Mouse (Mus musculus) Patski (cell line): ENCODE results near the gene Kif14. TPM values are rescaled to one million over a fixed set of nuclear protein-coding genes. Genes with fewer than 3 reads are reported as not detected.
"Not testable (repeated sequence)": the region's sequence is repeated elsewhere in the genome, so short reads cannot be mapped to it uniquely, and the experiment has no call there.

Source experiments
- ATAC-seq: fragments of 100-300 bp; one replicate; pipeline ENCODE4 v1.8.0; 2021
- CTCF ChIA-PET: fragments of 350-600 bp; sonication (Branson Sonifier 250); formaldehyde crosslinking; loops from one replicate; lab custom pipeline; 2022; ENCODE audit warnings: inconsistent platforms; lab: Charles Lee
- POLR2A ChIA-PET: fragments of 350-600 bp; sonication (Branson Sonifier 250); formaldehyde crosslinking; loops from one replicate; lab custom pipeline; 2022; ENCODE audit warnings: antibody characterized with exemption, inconsistent platforms; lab: Charles Lee
- DNase-seq: peaks from one replicate; pipeline ENCODE4 v3.0.0-alpha.2; 2011; ENCODE audit warnings: low read depth, low spot score
- H3K27me3 ChIP-seq: fragments of 371-371 bp; one replicate; pipeline ENCODE4 v1.5.1; 2021
- CTCF ChIP-seq: fragments of 100-300 bp; IDR thresholded peaks from one replicate; pipeline ENCODE4 v1.5.1; 2021
- in situ Hi-C: fragments of 300-500 bp; cut with MboI; formaldehyde crosslinking; loops from 3 replicates; pipeline ENCODE4 v1.11.1; 2018; ENCODE audit warnings: low pct_unique_long_range_greater_than_20kb, mixed read lengths
- polyA plus RNA-seq: library from polyadenylated mRNA; unstranded; gene quantifications from one replicate; pipeline ENCODE4 v1.2.3, GENCODE M21; 2021

Kif14 gene
- polyA plus RNA-seq, 1 experiment from 2014 or later, result 5.6 TPM

- in situ Hi-C loops, result loop anchor here (5.0 to 25.0 kb wide), 4 partner anchors 181 to 1486 kb away; no protein-coding TSS in a partner anchor
- DNase-seq (no peak), ATAC-seq (no peak)
- no peaks in the 10 kb centered on the region for H3K27me3 ChIP-seq
- CTCF ChIA-PET, result interaction anchor here (0.9 to 2.0 kb wide), 11 partner anchors 8 to 675 kb away, joined by 3 to 6 read pairs (median 3); partner anchors contain the start of gene Zfp281
- POLR2A ChIA-PET, result interaction anchor here (0.5 kb wide), 1 partner anchor 216 kb away, joined by 3 read pairs; no protein-coding TSS in a partner anchor
- TF ChIP-seq CTCF, result peak; percentile 94
Observed at GRCm38 (mm10) chr1:136550851-136551540, 84.9 kb downstream of the Kif14 start.

DNA sequence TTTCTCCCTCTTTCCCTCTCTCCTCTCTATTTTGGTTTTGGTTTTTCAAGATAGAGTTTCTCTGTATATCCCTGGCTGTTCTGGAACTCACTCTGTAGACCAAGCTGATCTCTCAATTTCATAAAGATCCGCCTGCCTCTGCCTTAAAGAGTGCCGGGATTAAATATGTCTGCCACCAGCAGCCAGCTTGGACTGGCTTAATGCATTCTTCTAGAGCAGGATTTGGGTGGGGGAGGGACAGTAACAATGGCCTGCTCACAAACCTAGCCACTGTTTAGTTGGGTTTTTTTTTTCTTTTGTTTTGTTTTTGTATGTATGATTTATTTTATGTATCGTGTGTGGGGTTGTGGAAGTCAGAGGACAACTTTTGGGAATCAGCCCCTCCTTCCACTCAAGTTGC, 88.5 kb downstream of the Kif14 start:
- POLR2A ChIA-PET, result interaction anchor here (0.7 kb wide), 1 partner anchor 1141 kb away, joined by 4 read pairs; no protein-coding TSS in a partner anchor
- no peak for TF ChIP-seq CTCF
- ATAC-seq, result no peak
- no peak for DNase-seq
- in situ Hi-C loops, result loop anchor here (5.0 to 25.0 kb wide), 4 partner anchors 178 to 1483 kb away; no protein-coding TSS in a partner anchor
- CTCF ChIA-PET, result interaction anchor here (0.6 to 3.3 kb wide), 2 partner anchors 13 to 1530 kb away, joined by 3 to 13 read pairs; no protein-coding TSS in a partner anchor
- no peaks in the 10 kb centered on the region for H3K27me3 ChIP-seq

DNA sequence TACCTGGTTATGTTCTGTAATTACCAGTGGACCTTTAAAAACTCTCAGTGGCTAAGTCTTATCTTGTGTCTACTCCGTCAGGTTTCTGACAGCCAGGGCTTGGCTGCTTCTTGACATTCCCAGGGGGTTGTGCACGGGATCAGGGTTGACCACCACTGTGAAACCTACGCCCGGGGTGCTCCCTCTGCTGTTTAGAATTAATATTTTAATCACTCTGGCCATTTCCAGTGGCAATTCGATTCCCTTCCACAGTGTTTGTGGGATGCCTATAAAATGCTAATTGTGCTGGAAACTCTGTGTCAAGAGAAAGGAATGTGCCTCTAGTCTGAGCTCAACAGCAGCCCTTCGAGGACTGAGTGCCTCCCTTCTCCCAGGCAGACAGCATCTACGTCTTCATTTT, 89.7 kb downstream of the Kif14 start:
- peak; percentile 76 for TF ChIP-seq CTCF
- in situ Hi-C loops, result loop anchor here (25.0 kb wide), 1 partner anchor 1481 kb away; no protein-coding TSS in a partner anchor
- DNase-seq, result peak; percentile 73
- ATAC-seq, result peak; percentile 97
- no peaks in the 10 kb centered on the region for H3K27me3 ChIP-seq
- CTCF ChIA-PET, result interaction anchor here (0.7 to 1.7 kb wide), 7 partner anchors 10 to 202 kb away, joined by 3 to 6 read pairs (median 3); no protein-coding TSS in a partner anchor
- POLR2A ChIA-PET, result no interaction called here

GRCm38 (mm10) chr1:136556643-136557042, 90.5 kb downstream of the Kif14 start:
- H3K27me3 ChIP-seq, ATAC-seq, POLR2A ChIA-PET, DNase-seq: not testable (repeated sequence)
- in situ Hi-C loops, result loop anchor here (25.0 kb wide), 1 partner anchor 1481 kb away; no protein-coding TSS in a partner anchor
- TF ChIP-seq CTCF, result peak; percentile 58
- CTCF ChIA-PET, result interaction anchor here (0.7 to 1.7 kb wide), 7 partner anchors 9 to 202 kb away, joined by 3 to 6 read pairs (median 3); no protein-coding TSS in a partner anchor

- TF ChIP-seq CTCF, result no peak
- no peak for DNase-seq
- no peaks in the 10 kb centered on the region for H3K27me3 ChIP-seq
- CTCF ChIA-PET, result no interaction called here
- POLR2A ChIA-PET, result no interaction called here
- in situ Hi-C loops, result loop anchor here (25.0 kb wide), 1 partner anchor 1480 kb away; no protein-coding TSS in a partner anchor
- no peak for ATAC-seq
Observed at GRCm38 (mm10) chr1:136557436-136557835, 91.3 kb downstream of the Kif14 start.

DNA sequence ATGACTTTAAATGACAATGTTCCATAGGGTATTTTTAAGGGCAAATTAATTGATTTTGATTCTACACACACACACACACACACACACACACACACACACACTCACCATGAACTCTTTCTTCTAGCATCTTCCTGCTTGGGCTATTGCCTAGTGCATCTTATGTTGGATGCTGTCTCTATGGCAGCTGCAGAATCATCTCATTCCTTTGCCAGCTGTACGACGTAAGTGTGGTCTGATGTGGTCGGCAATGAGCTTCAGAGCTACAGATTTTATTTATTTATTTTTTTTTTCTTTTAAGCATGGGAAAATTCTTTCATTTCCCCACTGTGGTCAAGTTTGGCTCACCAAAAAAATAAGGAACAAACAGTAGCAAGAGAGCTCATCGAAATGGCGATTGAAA, 92.6 kb downstream of the Kif14 start:
- POLR2A ChIA-PET, result no interaction called here
- no peak for TF ChIP-seq CTCF
- ATAC-seq, result no peak
- H3K27me3 ChIP-seq, result no peaks in the 10 kb centered on the region
- DNase-seq, result no peak
- CTCF ChIA-PET, result interaction anchor here (1.0 to 1.5 kb wide), 3 partner anchors 8 to 178 kb away, joined by 3 to 4 read pairs (median 3); no protein-coding TSS in a partner anchor
- in situ Hi-C loops, result loop anchor here (25.0 kb wide), 1 partner anchor 1479 kb away; no protein-coding TSS in a partner anchor

DNA sequence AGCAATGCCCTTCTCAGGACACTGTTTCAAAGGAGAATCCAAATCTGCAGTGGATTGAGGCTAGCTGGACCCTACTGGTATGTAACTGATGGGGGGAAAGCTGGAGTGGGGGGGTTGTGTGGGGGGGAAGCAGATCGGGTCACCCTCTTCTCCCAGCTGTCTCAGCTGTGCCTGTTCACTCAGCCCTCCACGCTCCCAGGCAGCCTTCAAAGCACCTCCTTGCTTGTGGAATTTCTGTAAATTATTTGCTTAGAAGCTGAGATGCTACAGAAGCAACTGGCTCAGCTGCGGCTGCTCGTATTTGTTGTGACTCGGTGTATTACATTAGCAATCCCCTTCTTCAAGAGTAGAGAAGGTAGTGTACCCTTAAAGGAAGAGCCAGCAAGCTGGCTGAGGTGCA, 93.1 kb downstream of the Kif14 start:
- ChIA-PET CTCF (interaction anchor here (1.0 to 1.5 kb wide), 2 partner anchors 9 to 13 kb away, joined by 3 to 4 read pairs; no protein-coding TSS in a partner anchor), POLR2A (no interaction called here)
- no peaks in the 10 kb centered on the region for H3K27me3 ChIP-seq
- in situ Hi-C loops, result loop anchor here (25.0 kb wide), 1 partner anchor 1478 kb away; no protein-coding TSS in a partner anchor
- ATAC-seq (no peak), DNase-seq (no peak)
- TF ChIP-seq CTCF, result no peak

- in situ Hi-C loops, result loop anchor here (25.0 kb wide), 1 partner anchor 1478 kb away; no protein-coding TSS in a partner anchor
- ATAC-seq (no peak), DNase-seq (no peak)
- CTCF ChIA-PET, result interaction anchor here (1.5 kb wide), 1 partner anchor 12 kb away, joined by 4 read pairs; no protein-coding TSS in a partner anchor
- POLR2A ChIA-PET, result no interaction called here
- no peaks in the 10 kb centered on the region for H3K27me3 ChIP-seq
- no peak for TF ChIP-seq CTCF
Observed at GRCm38 (mm10) chr1:136559774-136560173, 93.6 kb downstream of the Kif14 start.

DNA sequence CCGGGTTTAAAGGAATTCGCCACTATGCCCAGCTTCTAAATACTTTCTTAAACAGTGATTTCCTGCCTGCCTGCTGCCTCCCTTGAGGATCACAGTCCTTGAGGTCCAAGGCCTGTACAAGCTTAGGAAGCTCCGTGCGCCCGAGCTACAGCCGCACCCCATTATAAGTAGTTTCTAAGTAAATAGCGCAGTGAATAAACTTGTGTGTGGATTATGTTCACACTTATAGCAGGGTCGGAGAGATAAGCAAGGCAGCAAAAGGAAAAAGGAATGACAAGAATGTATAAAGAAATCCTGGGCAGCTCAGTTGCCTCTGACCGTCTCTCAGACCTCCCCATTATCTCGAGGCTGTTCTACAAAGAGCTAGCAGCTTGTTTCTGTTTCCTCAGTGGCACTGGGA, 95.7 kb downstream of the Kif14 start:
- DNase-seq (no peak), ATAC-seq (no peak)
- POLR2A ChIA-PET, result no interaction called here
- in situ Hi-C loops, result loop anchor here (25.0 kb wide), 1 partner anchor 1475 kb away; no protein-coding TSS in a partner anchor
- no peaks in the 10 kb centered on the region for H3K27me3 ChIP-seq
- no peak for TF ChIP-seq CTCF
- CTCF ChIA-PET, result interaction anchor here (1.3 to 1.9 kb wide), 2 partner anchors 10 kb away, joined by 3 to 5 read pairs; no protein-coding TSS in a partner anchor

- DNase-seq (no peak), ATAC-seq (no peak)
- TF ChIP-seq CTCF, result no peak
- CTCF ChIA-PET, result interaction anchor here (1.9 kb wide), 1 partner anchor 11 kb away, joined by 5 read pairs; no protein-coding TSS in a partner anchor
- no peaks in the 10 kb centered on the region for H3K27me3 ChIP-seq
- in situ Hi-C loops, result loop anchor here (25.0 kb wide), 1 partner anchor 1474 kb away; no protein-coding TSS in a partner anchor
- POLR2A ChIA-PET, result no interaction called here
Observed at GRCm38 (mm10) chr1:136563149-136563548, 97.0 kb downstream of the Kif14 start.
